Mouse (Mus musculus): ENCODE data around the gene Tnfsf10.

The Tnfsf10 gene

GRCm38 (mm10) chr3:27371276-27371621, 54.4 kb downstream of the Tnfsf10 start, which contains the start of gene Ghsr:
Gene Ghsr (plus strand): TSS chr3:27371351.
- peak in 1 of 2 experiments; percentile 26 for DNase-seq (ENCODE audit: low spot score in 2 of 2)

GRCm38 (mm10) chr3:27371725-27372650, 55.2 kb downstream of the Tnfsf10 start:
- peak in 1 of 2 experiments; percentile 32 for DNase-seq (ENCODE audit: low spot score in 2 of 2)

- DNase-seq (ENCODE audit: low spot score in 2 of 2): no peak
Observed at GRCm38 (mm10) chr3:27374396-27374795, 57.6 kb downstream of the Tnfsf10 start.

GRCm38 (mm10) chr3:27377935-27378334, 61.1 kb downstream of the Tnfsf10 start:
- no peak for DNase-seq (ENCODE audit: low spot score in 2 of 2)

GRCm38 (mm10) chr3:27384836-27385235, 68.0 kb downstream of the Tnfsf10 start:
- DNase-seq (ENCODE audit: low spot score in 2 of 2): no peak

- no peak for DNase-seq (ENCODE audit: low spot score in 2 of 2)
Observed at GRCm38 (mm10) chr3:27389923-27390322, 73.1 kb downstream of the Tnfsf10 start.
